Mouse (Mus musculus): ENCODE measurements at regions not wholly inside any gene's neighbourhood (a gene's known extent, or its start where the extent isn't known, plus 50 kb on each side); places are given as distances from the start of the nearest gene placed in this dataset.

GRCm38 (mm10) chr10:39245141-39245540 lies 81.5 kb upstream of the Ccn6 start:
- TF ChIP-seq EP300 (IDR thresholded peaks at IDR 0.05; ENCODE audit: low read depth) (no peak), CTCF (IDR thresholded peaks at IDR 0.05; ENCODE audit: low read depth) (no peak)

Measured in heart, postnatal 0 days (tissue).